Mouse (Mus musculus) A20 (cell line): ENCODE results near the gene Clip2.

ENCODE experiments used
- DNase-seq: peaks from one replicate; pipeline ENCODE4 v3.0.0-alpha.2; 2011; ENCODE audit warnings: low read depth, low spot score

Clip2 gene

DNA sequence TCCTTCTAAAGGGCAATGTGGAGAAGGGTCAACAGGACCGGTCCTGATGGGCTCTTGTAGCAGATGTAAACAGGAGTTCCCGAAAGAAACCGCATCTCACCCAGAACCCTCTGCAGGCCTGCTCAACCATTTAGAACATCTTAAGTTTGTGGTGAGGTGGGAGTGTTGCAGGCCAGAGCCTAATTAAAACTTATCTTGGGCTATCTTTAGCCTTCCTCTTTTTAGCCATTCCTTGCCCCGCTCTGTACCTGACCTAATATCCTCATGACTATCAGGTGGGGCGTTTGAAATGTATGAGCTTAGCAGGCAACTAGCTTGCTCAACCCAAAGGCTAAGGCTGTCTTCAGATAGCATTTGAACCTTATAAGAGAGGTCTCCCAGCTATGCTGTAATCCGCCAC, 13.5 kb upstream of the Clip2 start:
- no peak for DNase-seq

- no peak for DNase-seq
These were observed 12.0 kb upstream of the Clip2 start for GRCm38 (mm10) chr5:134564272-134564671.

DNA sequence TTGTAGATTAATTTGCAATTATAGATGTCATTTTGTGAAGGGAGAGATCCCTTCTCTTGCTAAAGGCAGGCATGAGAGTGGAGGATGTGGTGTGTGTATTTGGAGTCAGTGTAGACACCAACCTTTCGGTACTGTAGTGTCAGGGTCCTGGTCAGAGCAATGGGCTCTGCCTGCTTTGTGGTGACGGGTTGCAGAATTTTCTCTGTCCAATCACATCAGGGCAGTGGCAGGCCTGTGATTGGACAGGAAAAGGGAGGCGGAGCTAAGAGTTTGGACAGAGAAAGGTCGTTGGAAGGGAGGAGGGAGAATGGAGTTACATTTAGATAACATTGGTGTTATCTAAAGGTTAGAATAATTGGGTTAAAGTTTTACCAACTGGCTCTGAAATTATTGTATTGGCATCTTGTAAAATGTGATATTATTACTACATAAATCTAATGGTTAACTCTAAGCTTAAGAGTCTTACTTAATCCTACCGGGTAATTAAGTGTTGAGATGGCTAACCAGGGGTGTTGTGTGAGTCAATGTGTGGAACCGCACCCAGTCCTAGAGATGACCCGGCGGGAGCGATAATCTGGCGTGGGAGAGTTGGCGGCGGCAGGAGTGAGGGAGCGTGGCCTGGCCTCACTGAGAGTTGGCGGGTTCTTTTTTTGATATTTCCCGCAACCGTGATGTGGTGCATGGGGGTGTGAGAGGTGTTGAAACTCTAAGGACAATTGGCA, 8.4 kb upstream of the Clip2 start:
- DNase-seq = no peak

GRCm38 (mm10) chr5:134560071-134560449, 7.8 kb upstream of the Clip2 start, which contains the start of gene Syna:
Gene Syna (minus strand): TSS chr5:134560171.
- no peak for DNase-seq

- no peak for DNase-seq
These were observed 3.4 kb upstream of the Clip2 start for GRCm38 (mm10) chr5:134555463-134556164.

DNA sequence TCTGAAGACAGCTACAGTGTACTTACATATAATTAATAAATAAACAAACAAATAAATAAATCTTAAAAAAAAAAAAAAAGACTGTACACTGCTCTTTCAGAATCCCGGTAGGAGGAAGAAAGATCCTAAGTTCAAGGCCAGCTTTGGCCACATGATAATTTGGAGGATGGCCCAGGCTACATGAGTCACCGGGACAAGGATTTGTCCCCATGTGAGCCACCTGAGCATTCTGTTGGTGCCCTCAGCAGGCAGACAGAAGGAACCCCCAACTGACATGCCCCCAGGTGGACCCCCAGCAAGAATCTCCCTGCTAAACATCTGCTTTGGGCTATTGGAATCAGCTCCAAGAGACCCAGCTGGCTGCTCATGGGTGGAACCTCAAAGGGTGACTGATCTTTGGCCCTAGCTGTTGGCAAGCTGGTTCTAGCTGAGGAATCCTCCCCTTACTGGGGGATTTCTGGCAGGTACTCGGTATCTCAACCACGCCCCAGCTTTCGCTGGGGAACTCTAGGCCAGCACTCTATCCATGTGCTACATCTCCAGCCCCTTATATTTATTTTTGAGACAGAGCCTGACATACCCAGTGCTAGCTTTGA, 1.8 kb upstream of the Clip2 start:
- DNase-seq = no peak

- peak; percentile 54 for DNase-seq
These were observed 763 bp downstream of the Clip2 start for GRCm38 (mm10) chr5:134551233-134552109.

- peak; percentile 37 for DNase-seq
These were observed 1.4 kb downstream of the Clip2 start for GRCm38 (mm10) chr5:134550836-134551232.

GRCm38 (mm10) chr5:134549640-134550168, 2.5 kb downstream of the Clip2 start:
- DNase-seq = no peak

- DNase-seq = no peak
These were observed 3.9 kb downstream of the Clip2 start for GRCm38 (mm10) chr5:134548306-134548705.

DNA sequence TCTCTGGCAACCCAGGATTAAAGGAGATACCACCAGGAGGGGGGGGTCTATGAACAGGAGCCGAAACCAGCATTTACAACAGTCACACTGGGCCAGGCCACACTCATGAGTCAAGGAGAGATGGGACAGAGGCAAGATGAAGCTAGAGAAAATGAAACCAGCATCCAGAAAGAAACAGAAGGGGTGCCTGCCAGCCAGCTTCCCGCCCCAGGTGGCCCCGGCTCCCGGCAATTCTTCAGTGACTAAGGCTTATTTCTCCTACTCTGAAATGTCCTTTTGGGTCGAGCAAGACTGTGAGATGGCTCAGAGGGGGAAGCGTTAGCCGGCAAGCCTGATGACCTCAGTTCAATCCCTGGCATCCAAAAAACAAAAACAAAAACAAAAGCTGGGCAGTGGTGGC, 5.4 kb downstream of the Clip2 start:
- DNase-seq = no peak

DNA sequence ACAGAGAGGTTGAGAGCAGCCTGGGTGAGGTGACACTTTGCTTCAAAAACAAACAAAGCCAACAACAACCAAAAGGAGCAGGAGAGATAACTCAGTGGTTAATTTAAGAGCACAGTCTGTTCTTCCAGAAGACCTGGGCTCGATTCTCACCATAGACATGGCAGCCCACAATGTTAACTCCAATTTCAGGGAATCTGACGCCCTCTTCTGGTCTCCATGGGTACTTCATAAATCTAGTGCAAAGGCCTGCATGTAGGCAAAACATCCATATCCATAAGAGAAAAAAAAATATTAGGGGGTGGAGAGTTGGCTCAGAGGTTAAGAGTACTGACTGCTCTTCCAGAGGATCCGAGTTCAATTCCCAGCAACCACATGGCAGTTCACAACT, 7.0 kb downstream of the Clip2 start:
- DNase-seq = no peak

- DNase-seq = no peak
These were observed 7.6 kb downstream of the Clip2 start for GRCm38 (mm10) chr5:134544516-134545241.

- DNase-seq = no peak
These were observed 10.6 kb downstream of the Clip2 start for GRCm38 (mm10) chr5:134541640-134542039.

GRCm38 (mm10) chr5:134540881-134541280, 11.4 kb downstream of the Clip2 start:
- DNase-seq = no peak

GRCm38 (mm10) chr5:134539891-134540290, 12.3 kb downstream of the Clip2 start:
- DNase-seq = no peak

DNA sequence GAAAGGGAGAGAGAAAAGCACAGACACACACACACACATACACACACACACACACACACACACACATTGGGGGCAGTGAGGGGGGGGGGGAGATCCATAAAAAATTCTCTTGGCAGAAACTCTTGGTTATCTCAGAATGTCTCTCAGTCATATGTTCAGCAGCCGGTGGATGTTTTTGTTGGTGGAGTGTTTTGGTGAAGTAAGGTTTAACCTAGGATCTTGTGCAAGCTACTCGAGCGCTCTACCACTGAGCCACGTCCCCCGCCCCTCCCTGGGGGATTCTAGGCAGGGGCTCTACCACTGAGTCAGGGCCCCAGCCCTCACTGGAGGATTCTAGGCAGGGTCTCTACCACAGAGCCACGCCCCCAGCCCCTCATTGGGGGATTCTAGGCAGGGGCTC, 16.2 kb downstream of the Clip2 start:
- DNase-seq = no peak

DNA sequence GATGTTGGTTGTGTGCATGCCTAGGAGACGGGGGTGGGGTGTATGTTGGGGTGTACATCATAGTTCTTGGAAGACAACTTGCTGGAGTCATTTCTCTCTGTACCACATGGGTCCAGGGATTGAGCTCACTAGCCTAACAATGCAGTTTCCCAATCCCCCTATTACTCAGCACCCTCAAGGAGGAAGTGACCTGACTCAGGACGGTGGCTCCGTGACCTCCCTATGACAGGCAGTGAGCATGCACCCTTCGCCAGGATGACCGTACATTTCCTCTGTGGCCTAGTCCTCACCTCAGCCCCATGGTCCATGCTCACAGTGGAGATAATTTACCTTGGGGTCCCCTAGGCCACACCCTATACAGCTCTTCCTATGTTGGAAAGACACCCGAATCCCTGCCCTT, 19.8 kb downstream of the Clip2 start:
- no peak for DNase-seq

DNA sequence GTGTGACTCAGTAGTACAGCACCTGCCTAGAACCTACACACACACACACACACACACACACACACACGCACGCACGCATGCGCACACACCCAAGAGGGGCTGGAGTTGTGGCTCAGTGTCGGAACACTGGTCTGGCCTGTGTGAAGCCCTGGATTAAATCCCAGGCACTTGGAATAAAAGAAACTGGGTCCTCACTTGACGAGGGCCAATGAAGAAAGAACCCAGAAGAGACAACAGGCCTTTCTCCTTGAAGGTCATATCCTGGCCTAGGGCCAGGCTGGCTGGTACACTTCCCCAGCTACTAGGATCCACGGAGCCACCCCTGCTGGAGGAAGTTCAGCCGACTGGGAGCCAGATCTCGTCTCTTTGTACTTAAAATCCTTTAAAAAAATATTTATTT, 20.6 kb downstream of the Clip2 start:
- no peak for DNase-seq

DNA sequence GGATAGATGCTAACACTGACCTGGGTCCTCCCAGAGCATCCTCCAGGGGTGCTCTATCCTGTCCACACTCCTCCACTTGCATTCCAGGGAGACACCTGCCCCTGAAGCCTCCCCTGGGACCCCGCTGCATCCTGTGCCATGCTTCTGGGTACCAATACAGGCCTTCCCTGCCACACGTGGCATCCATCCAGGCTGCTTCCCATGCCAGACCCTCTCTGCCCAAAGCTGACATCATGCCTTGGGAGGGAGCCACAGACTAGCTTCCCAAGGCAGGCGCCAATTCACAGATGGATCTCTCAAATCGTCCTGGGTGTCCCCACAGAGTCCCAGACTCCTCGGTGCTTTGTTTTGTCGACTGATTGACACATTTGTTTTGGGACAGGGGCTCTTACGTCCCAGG, 21.4 kb downstream of the Clip2 start:
- no peak for DNase-seq

DNA sequence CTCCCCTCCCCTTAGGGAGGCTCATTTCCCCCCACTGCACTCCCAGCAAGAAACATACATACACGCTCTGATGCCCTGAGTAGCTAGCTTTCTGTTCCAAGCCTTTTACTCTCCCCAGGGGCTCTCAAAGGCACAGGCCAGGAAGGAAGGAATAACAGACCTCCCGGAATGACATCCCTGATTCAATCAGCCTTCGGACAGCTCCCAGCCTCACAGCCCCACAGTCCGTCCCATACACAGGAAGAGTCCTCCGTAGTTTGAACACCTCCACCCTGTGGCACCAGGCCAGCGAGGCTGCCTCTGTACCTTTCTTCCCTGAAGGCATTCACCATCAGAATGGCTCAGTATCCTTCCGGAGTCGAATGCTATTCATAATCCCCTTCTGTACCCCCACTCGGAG, 23.7 kb downstream of the Clip2 start:
- DNase-seq = no peak
